Mouse (Mus musculus): ENCODE measurements at regions not wholly inside any gene's neighbourhood (a gene's known extent, or its start where the extent isn't known, plus 50 kb on each side); places are given as distances from the start of the nearest gene placed in this dataset.

DNA sequence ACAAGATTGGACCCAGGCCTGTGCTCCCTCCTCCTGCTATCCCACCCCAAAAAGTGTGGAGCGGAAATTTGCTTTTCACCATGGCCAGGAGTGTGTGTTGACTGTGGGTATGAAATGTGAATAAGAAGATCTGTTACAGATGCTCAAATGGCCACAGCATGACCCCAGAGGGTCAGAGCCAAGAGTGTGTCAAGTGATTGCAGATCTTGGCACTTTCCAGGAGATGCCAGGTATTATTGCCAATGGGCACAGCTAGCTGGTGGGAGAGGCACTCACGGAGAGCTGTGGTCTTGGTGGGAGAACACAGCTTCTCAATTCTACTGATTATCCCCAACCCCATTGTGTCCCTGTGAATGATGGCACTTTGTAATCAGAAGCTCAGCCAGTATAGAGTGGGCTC, 62.7 kb downstream of the Smim20 start:
- no peak for ATAC-seq (ENCODE audit: insufficient read depth, low FRiP score, low read depth)

DNA sequence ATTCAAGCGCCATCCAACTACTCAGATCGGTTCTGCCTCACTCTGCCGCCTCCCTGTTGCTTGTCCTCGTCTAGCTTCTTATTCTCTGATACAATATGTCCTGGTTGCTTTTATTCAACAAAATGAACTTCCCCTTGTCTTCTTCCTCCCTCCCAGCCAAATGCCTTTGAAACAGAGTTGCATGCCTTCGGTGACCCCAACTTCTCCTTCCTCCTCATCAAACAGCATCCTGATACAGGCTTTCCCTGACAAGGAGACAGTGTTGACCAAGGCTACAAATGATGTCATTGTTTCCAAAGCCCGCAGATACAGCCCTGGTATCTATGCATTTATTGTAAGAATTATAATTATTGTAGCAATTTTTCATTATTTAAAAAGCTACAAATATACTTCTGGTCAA, 69.8 kb downstream of the Smim20 start:
- WGBS: 81% methylated on average over 6 of the region's 6 CpGs
- Histone ChIP-seq H3K4me3 (replicated peaks) (no peak overlapping the region), H3K4me2 (no peak overlapping the region), H3K9ac (no peak overlapping the region), H3K27ac (no peak overlapping the region), H3K27me3 (replicated peaks) (no peaks in the 10 kb centered on the region), H3K36me3 (no peaks in the 10 kb centered on the region), H3K9me3 (no peaks in the 10 kb centered on the region), H3K4me1 (no peaks in the 10 kb centered on the region)
- ATAC-seq (ENCODE audit: insufficient read depth, low FRiP score, low read depth): no peak

More for the DNA sequence above, 62.7 kb downstream of the Smim20 start:
- peaks cover 5% of the 10 kb centered on the region; the same call in 1 of the 2 replicates for H3K4me1 ChIP-seq
- H3K4me3 ChIP-seq (replicated peaks): no peak overlapping the region
- no peak overlapping the region for H3K9ac ChIP-seq
- no peak overlapping the region for H3K4me2 ChIP-seq
- H3K27ac ChIP-seq: no peak overlapping the region
- H3K27me3 ChIP-seq (replicated peaks): no peaks in the 10 kb centered on the region
- no peaks in the 10 kb centered on the region for H3K9me3 ChIP-seq
- no peaks in the 10 kb centered on the region for H3K36me3 ChIP-seq
- WGBS: 88% methylated on average over 2 of the region's 2 CpGs

DNA sequence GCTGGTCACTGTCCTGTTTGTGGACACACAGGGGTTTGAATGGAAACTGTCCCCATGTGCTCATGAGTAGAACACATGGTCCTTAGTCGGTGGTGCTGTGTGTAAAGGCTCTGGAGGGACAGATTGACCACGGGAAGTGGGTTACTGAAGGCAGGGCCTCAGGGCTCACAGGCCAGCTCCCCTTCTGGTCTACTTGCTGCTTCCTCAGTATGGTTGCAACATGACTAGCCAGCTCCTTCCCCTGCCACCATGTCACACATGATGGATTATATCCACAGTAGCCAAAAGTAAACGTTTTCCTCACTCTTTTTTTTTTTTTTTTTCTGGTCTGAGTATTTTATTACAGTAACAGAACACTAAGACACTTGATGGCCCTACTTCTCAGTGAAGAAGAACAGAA, 70.9 kb downstream of the Smim20 start:
- no peak overlapping the region for H3K27ac ChIP-seq
- 25% methylated on average over 3 of the region's 3 CpGs for WGBS

DNA sequence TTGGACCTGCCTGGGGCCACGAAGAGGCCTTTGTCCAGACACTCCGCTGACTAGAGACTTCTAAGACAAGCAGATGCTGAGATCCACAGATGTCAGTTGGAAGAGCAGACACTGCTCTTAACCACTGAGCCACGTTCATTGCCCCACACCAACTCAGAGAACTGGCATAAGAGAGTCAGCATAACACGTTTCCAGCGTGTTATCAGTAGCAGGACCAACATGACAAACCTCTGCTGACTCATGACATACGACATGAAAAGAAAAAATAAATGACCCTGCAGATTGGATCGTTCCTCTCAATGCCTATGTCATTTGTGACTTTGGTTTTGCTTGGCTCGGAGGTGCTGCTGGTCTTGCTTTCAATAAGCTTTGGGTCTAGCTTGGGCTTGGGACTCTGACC, 78.3 kb downstream of the Smim20 start:
- Histone ChIP-seq H3K9me3 (no peaks in the 10 kb centered on the region), H3K4me2 (no peak overlapping the region), H3K9ac (no peak overlapping the region), H3K27ac (no peak overlapping the region), H3K27me3 (replicated peaks) (no peaks in the 10 kb centered on the region), H3K36me3 (no peaks in the 10 kb centered on the region), H3K4me3 (replicated peaks) (no peak overlapping the region), H3K4me1 (peaks cover 3% of the 10 kb centered on the region; the same call in 1 of the 2 replicates)
- ATAC-seq (ENCODE audit: insufficient read depth, low FRiP score, low read depth): no peak
- WGBS: 78% methylated on average over 8 of the region's 8 CpGs

More for the DNA sequence above, 70.9 kb downstream of the Smim20 start:
- Histone ChIP-seq H3K9me3 (no peaks in the 10 kb centered on the region), H3K4me3 (replicated peaks) (no peak overlapping the region), H3K4me2 (no peak overlapping the region), H3K36me3 (no peaks in the 10 kb centered on the region), H3K9ac (no peak overlapping the region), H3K27me3 (replicated peaks) (no peaks in the 10 kb centered on the region), H3K4me1 (no peaks in the 10 kb centered on the region)
- ATAC-seq (ENCODE audit: insufficient read depth, low FRiP score, low read depth): no peak

DNA sequence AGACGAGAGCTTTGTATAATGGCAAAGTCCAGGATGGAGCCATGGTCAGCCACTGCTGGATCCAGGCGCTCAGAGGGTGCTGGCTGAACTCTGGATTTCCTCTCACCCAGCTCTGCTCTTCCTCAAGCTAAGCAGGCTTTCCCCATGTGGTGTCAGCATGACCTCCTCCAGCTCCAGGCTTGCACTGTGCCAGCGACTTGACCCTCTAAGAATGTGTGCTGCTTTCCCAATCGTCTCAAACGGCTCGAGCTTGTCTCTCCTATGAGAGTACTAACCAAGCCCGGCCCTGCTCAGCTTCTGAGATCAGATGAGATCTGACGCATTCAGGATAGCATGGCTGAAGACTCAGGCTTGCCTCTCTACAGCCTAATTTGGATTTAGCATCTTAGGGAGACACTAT, 79.1 kb downstream of the Smim20 start:
- H3K36me3 ChIP-seq: no peaks in the 10 kb centered on the region
- ATAC-seq (ENCODE audit: insufficient read depth, low FRiP score, low read depth): no peak
- 35% methylated on average over 8 of the region's 8 CpGs for WGBS
- H3K9me3 ChIP-seq: no peaks in the 10 kb centered on the region
- H3K4me1 ChIP-seq: peaks cover 3% of the 10 kb centered on the region; the same call in 1 of the 2 replicates
- no peak overlapping the region for H3K27ac ChIP-seq
- no peak overlapping the region for H3K4me2 ChIP-seq
- no peak overlapping the region for H3K4me3 ChIP-seq (replicated peaks)
- no peaks in the 10 kb centered on the region for H3K27me3 ChIP-seq (replicated peaks)
- H3K9ac ChIP-seq: no peak overlapping the region

DNA sequence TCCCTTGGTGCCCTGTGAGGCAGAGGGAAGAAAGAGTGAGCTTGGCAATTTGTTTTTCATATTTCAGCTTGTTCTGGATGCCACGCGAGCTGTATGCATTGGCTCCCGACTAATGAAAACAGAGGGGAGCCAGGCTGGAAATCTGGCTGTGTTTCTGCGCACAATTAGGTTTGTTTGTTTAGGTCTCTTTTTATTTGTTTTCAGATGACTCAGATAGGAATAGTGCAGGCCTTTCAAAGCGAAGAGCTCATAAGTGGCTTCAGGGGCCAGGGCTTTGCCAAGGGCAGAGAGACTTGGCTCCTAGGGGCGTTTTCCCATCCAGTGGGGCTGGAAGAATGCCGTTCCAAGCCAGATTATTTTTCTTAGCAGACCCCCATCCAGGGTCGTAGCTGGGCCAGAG, 79.9 kb downstream of the Smim20 start:
- Histone ChIP-seq H3K36me3 (no peaks in the 10 kb centered on the region), H3K4me3 (replicated peaks) (no peak overlapping the region), H3K27me3 (replicated peaks) (no peaks in the 10 kb centered on the region), H3K27ac (no peak overlapping the region), H3K4me1 (peaks cover 3% of the 10 kb centered on the region; the same call in 1 of the 2 replicates), H3K9me3 (no peaks in the 10 kb centered on the region), H3K9ac (no peak overlapping the region), H3K4me2 (no peak overlapping the region)
- WGBS: 48% methylated on average over 8 of the region's 8 CpGs
- no peak for ATAC-seq (ENCODE audit: insufficient read depth, low FRiP score, low read depth)

DNA sequence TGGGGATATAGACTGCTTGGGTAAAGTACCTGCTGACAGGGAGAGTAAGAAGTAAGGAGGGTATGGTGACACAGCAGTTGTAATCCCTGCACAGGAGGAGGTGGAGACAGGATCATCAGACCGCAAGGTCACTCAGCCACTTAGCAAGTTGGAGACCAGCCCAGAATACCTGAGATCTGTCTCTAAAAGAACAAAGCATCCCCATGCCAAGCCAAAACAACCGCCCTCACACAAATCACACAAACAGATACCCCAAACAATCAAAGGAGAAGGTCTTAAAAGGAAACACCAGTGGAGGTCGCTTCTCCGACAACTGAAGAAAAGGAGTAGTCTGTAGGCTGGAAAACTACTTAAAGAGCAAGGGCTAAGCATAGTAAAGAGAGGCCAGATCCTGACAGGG, 86.0 kb downstream of the Smim20 start:
- Histone ChIP-seq H3K4me1 (no peaks in the 10 kb centered on the region), H3K9me3 (no peaks in the 10 kb centered on the region), H3K4me3 (replicated peaks) (no peak overlapping the region), H3K4me2 (no peak overlapping the region), H3K9ac (no peak overlapping the region), H3K36me3 (no peaks in the 10 kb centered on the region), H3K27me3 (replicated peaks) (no peaks in the 10 kb centered on the region), H3K27ac (no peak overlapping the region)
- 52% methylated on average over 4 of the region's 4 CpGs for WGBS
- no peak for ATAC-seq (ENCODE audit: insufficient read depth, low FRiP score, low read depth)

DNA sequence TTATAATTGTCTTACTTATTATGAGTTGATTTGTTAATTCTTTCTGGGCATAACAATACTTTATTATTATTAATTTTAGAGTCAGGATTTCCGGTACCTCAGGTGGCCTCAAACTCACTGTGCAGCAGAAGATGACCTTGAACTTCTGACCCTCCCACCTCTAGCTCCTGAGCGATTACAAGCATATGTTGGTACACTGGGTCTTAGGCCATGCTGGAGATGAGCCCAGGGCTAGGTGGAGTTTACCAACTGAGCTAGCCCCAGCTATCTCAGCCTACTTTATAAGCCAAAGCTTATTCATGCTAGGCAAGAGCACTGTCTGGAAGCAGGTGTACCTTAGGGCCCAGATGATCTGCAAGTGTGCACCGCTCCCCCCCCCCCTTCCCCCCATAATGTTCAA, 87.4 kb downstream of the Smim20 start:
- no peak for ATAC-seq (ENCODE audit: insufficient read depth, low FRiP score, low read depth)
- H3K9ac ChIP-seq: no peak overlapping the region
- H3K4me3 ChIP-seq (replicated peaks): no peak overlapping the region
- H3K9me3 ChIP-seq: no peaks in the 10 kb centered on the region
- no peak overlapping the region for H3K27ac ChIP-seq
- WGBS: 76% methylated on average over 3 of the region's 3 CpGs
- H3K4me2 ChIP-seq: no peak overlapping the region
- H3K27me3 ChIP-seq (replicated peaks): no peaks in the 10 kb centered on the region
- H3K36me3 ChIP-seq: no peaks in the 10 kb centered on the region
- no peaks in the 10 kb centered on the region for H3K4me1 ChIP-seq

DNA sequence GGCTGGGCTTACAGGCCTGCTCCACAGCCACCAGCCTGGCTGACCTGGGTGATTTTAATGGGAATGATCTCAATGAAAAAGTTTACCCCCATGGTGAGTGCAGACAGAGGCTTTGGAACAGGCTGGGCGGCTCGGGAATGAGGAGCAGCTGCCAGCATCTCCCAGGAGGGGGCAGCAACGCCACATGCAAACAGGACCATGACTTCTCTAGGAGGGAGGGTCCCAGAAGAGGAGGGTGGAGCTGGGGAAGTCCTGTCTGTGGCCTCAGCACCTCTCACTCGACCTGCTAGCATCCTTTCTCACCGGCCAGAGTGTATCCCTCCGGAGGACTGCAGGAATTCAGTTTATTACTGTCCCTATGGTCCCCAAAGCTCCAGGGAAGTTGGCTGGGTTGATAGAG, 88.2 kb downstream of the Smim20 start:
- Histone ChIP-seq H3K4me1 (no peaks in the 10 kb centered on the region), H3K9me3 (no peaks in the 10 kb centered on the region), H3K9ac (no peak overlapping the region), H3K27ac (no peak overlapping the region), H3K36me3 (no peaks in the 10 kb centered on the region), H3K4me2 (0 out of 2 replicates have a peak overlapping the region, but pooled peaks have one; percentile 19), H3K4me3 (replicated peaks) (no peak overlapping the region), H3K27me3 (replicated peaks) (no peaks in the 10 kb centered on the region)
- ATAC-seq (ENCODE audit: insufficient read depth, low FRiP score, low read depth): peak; percentile 72; the same call in 1 of the 2 replicates
- WGBS: 2% methylated on average over 6 of the region's 6 CpGs

DNA sequence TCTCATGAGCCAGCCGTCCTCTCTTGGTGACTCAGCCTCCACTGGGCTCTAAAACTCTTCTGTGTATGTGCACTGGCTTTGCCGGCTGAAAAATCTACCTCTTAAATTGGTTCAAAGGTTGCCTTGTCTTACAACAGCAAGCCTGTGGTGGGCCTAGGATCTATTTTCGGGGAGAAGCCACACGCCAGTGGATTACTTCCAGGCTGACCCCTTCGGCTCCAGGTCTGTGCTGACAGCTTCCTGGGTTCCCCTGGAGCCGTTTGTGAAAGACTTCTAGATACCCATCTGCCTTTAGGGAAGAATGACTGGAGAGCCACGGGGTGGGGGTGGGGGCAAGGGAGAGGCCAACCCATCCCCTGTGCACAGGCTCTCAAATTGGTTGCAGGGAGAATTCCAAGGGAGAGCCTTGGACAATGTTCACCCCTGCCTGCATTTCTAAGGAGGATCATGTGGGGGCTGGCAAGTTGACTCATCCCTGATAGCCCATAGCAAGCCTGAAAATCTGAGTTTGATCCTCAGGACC, 90.3 kb downstream of the Smim20 start:
- 67% methylated on average over 7 of the region's 7 CpGs for WGBS
- no peak overlapping the region for H3K4me3 ChIP-seq (replicated peaks)
- ATAC-seq (ENCODE audit: insufficient read depth, low FRiP score, low read depth): no peak
- no peak overlapping the region for H3K27ac ChIP-seq
- H3K9me3 ChIP-seq: no peaks in the 10 kb centered on the region
- H3K4me1 ChIP-seq: no peaks in the 10 kb centered on the region
- H3K4me2 ChIP-seq: no peak overlapping the region
- H3K27me3 ChIP-seq (replicated peaks): no peaks in the 10 kb centered on the region
- no peak overlapping the region for H3K9ac ChIP-seq
- H3K36me3 ChIP-seq: no peaks in the 10 kb centered on the region

DNA sequence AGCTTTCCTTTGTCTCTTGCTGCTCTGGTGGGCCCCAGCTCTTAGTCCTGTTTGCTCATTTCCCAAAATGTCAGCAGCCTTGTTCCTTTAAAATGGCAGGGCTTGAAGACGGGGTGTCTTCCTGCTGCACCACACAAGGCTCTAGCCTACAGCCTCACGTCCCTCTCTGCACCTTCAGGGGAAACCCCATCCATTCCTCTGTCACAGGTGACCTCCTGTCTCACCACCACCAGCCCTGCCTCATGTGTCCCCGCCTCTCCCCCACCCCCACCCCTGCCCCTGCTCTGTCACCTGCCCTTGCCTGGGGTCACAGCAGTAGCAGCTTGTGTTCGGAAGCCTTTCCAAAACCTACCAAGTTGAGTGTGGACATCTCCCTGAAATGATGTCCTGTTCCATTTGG, 91.3 kb downstream of the Smim20 start:
- H3K27me3 ChIP-seq (replicated peaks): no peaks in the 10 kb centered on the region
- H3K4me1 ChIP-seq: no peaks in the 10 kb centered on the region
- no peak overlapping the region for H3K9ac ChIP-seq
- ATAC-seq (ENCODE audit: insufficient read depth, low FRiP score, low read depth): no peak
- WGBS: 53% methylated on average over 4 of the region's 4 CpGs
- H3K4me2 ChIP-seq: no peak overlapping the region
- no peaks in the 10 kb centered on the region for H3K36me3 ChIP-seq
- H3K4me3 ChIP-seq (replicated peaks): no peak overlapping the region
- no peaks in the 10 kb centered on the region for H3K9me3 ChIP-seq
- H3K27ac ChIP-seq: no peak overlapping the region

DNA sequence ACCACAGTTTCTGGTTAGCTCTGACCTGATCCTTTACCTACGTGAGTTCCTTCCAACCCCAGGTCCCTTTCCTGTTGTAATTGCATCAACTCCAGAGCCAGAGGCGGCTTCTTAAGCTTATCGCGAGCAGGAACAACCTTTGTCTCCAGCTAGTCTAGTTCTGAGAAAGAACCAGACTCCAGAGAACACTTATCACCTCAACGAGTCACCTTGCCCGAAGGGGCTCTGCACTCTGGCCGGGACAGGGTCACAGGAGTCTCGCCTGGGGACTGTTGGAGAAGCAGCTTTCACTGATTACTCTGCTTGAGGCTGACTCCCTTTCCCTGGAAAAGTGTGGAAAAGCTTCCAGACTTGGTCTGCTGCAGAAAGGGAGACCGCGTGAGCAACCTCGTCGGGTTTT, 93.0 kb downstream of the Smim20 start:
- H3K27me3 ChIP-seq (replicated peaks): no peaks in the 10 kb centered on the region
- H3K9ac ChIP-seq: no peak overlapping the region
- no peak overlapping the region for H3K4me2 ChIP-seq
- no peaks in the 10 kb centered on the region for H3K4me1 ChIP-seq
- H3K36me3 ChIP-seq: no peaks in the 10 kb centered on the region
- H3K9me3 ChIP-seq: no peaks in the 10 kb centered on the region
- WGBS: 84% methylated on average over 12 of the region's 12 CpGs
- H3K4me3 ChIP-seq (replicated peaks): no peak overlapping the region
- H3K27ac ChIP-seq: no peak overlapping the region
- no peak for ATAC-seq (ENCODE audit: insufficient read depth, low FRiP score, low read depth)

DNA sequence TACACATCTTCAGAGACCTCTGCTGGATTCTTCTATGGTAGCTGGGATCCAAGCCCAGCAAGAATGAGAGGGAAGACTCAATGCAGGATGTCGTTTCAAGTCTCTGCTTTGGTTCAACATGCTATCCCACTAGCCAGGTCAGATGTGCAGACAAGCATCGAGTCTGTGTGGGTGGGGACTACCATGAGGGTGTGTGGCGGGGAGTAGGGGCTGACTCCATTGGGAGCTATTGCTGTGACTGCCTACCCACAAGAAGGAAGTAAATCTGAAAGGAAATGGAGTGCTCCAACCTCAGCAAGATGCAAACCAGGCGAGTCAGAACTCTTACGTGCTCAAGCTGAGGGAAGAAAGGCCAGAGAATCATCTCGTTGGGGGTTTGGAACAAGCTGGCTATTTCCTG, 94.4 kb downstream of the Smim20 start:
- Histone ChIP-seq H3K4me3 (replicated peaks) (no peak overlapping the region), H3K27ac (no peak overlapping the region), H3K9ac (no peak overlapping the region), H3K4me2 (no peak overlapping the region), H3K9me3 (no peaks in the 10 kb centered on the region), H3K4me1 (no peaks in the 10 kb centered on the region), H3K36me3 (no peaks in the 10 kb centered on the region), H3K27me3 (replicated peaks) (no peaks in the 10 kb centered on the region)
- WGBS: 75% methylated on average over 6 of the region's 6 CpGs
- no peak for ATAC-seq (ENCODE audit: insufficient read depth, low FRiP score, low read depth)

Measured in stomach, embryonic 15.5 days (tissue).